Mouse (Mus musculus): ENCODE results near the gene Gm3138.
"Not testable (repeated sequence)": the region's sequence is repeated elsewhere in the genome, so short reads cannot be mapped to it uniquely, and the experiment has no call there.

Gm3138 gene

DNA sequence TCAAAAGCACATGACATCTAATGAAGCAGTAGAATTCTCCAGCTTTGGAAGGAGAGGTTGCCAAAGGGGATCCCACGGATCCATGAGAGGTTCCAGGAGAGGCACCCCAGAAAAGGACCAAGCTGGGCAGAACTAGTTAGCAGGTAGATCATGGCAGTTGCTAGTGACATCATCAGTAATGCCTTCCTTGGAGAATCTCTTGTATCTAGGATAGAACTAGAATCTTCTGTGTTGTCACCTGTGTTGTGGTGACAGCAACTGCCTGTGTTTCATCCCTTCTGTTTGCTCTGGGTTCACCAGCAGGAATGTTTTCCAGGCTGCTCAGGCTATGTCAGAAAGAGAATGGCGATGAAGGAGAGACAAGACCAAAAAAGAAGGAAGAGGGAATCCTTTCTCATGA, at the start of gene Gm3138:
Gene Gm3138, plus strand, starts transcription at position 301 of the 400 bp plus-strand sequence.
- DNase-seq (ENCODE audit: low spot score): not testable (repeated sequence)

- DNase-seq (ENCODE audit: low spot score): not testable (repeated sequence)
Measured at GRCm38 (mm10) chr14:4269238-4269950, 20.0 kb downstream of the Gm3138 start.

GRCm38 (mm10) chr14:4279828-4280227, 30.4 kb downstream of the Gm3138 start:
- not testable (repeated sequence) for DNase-seq (ENCODE audit: low spot score)
